Mouse (Mus musculus): ENCODE measurements around the gene Tmem151a.
"Not testable (repeated sequence)": the region's sequence is repeated elsewhere in the genome, so short reads cannot be mapped to it uniquely, and the experiment has no call there.

Tmem151a gene

DNA sequence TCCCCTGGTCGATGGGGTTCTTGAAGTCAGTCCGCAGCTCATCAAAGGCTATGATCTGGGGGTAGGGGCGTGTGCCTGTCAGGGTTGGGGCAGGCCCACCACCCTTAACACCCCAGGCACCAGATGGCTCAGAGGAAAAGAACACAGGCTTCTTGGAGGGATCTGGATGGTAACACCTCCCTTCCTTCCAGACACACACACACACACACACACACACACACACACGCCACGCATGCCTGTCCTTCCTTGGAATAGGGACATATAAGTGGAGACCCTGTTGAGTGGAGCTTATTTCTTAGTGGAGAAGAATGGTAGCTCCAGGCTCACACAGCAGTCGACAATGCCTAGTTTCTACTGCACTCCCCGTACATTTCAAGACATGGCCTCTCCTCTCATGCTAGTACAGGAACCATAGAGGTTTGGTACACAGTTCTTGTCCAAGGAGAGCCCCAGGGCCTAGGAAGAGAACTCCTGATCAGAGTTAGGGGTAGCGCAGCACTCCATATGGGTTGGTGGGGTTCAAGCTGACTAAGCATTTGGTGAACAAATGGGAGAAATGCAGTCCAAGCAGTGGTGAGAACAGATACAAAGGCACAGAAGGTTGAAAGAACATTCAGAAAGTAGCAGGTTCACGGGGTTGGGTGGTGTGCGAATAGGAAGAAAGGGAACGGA lies 9.6 kb upstream of the Tmem151a start:
- DNase-seq (ENCODE audit: inconsistent age in 2 of 2, low spot score in 1 of 2), result no peak

DNA sequence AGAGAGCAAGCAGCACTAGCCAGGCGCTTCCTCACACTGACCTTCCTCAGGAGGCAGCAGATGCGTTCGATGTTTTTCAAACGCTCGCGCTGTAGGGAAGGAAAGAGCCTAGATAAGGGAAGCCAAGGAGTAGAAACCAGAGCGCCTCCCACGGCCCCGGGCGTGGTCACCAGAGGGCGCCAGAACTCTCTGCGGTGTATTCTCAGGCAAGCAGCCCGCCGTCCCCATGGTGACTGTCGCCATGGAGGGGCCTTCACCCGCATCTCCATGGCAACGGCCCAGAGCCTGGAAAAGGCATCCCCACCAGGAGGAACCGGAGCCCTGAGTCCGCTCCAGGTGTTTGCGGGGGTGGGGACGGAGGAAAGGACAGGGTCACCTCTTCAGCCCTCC lies 8.9 kb upstream of the Tmem151a start:
- peak; percentile 91 to 97 for DNase-seq (ENCODE audit: inconsistent age in 2 of 2, low spot score in 1 of 2)

DNA sequence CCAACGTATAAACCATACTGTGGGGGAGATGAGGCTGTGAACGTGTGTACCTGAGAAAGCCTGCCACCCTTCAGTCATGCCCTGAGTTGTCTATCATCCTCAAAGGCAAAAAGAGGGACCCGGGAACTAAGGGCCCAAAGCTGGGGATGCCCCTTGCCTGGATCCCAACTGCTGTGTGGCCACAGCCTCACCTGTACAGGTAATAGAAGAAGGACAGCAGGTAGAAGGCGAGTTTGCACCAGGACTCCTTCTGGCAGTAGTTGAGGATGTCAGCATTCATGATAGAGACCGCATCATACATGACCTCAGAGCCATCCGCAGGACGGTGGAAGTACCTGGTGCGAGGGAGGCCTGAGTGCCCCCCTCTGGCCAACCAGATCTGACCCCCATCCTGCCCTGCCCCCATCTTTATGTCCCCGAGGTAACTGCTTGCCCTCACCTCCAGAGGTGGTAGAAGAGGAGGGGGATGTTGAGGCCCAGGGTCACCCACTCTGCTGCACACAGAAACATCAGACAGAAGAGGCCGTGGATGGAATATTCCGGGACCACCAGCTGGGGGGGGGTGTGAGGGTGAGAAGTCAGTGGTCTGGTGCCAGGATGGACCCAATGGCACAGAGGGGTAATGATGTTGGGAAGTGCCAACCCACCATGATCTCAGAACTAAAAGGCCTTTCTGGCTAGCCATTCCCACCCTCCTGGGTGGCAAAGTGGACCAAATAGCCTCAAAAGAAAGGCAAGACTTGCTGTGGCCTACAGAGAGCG lies 8.3 kb upstream of the Tmem151a start:
- DNase-seq (ENCODE audit: inconsistent age in 2 of 2, low spot score in 1 of 2), result no peak

DNA sequence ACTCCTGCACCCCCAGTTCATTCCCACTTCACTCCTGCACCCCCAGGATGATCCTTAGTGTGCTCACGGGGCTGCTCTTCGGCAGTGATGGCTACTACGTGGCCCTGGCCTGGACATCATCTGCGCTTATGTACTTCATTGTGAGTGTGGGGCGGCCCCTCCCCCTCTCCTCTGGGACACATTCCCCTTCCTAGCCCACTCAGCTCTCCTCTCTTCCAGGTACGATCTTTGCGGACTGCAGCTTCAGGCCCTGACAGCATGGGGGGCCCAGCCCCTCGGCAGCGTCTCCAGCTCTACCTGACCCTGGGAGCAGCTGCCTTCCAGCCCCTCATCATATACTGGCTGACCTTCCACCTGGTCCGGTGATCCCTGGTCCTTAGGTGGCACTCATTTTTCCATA lies 6.8 kb upstream of the Tmem151a start:
- DNase-seq (ENCODE audit: inconsistent age in 2 of 2, low spot score in 1 of 2), result no peak

DNA sequence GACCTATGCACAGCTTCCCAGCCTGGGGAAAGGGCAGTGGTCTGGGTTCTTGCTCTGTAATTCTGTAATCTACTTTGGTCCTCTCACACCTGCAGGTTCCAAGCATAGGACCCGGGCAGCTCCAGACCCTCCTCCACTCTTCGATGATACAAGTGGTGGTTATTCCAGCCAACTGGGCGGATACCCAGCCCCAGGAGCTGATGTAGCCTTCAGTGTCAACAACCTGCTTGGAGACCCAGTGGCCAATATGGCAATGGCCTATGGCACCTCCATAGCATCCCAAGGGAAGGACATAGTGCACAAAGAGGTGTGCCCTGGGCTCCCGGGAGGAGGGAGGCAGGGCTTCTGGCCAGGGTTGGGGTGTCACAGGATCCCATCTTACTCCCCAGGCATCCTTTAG lies 4.0 kb upstream of the Tmem151a start:
- no peak for DNase-seq (ENCODE audit: inconsistent age in 2 of 2, low spot score in 1 of 2)

DNA sequence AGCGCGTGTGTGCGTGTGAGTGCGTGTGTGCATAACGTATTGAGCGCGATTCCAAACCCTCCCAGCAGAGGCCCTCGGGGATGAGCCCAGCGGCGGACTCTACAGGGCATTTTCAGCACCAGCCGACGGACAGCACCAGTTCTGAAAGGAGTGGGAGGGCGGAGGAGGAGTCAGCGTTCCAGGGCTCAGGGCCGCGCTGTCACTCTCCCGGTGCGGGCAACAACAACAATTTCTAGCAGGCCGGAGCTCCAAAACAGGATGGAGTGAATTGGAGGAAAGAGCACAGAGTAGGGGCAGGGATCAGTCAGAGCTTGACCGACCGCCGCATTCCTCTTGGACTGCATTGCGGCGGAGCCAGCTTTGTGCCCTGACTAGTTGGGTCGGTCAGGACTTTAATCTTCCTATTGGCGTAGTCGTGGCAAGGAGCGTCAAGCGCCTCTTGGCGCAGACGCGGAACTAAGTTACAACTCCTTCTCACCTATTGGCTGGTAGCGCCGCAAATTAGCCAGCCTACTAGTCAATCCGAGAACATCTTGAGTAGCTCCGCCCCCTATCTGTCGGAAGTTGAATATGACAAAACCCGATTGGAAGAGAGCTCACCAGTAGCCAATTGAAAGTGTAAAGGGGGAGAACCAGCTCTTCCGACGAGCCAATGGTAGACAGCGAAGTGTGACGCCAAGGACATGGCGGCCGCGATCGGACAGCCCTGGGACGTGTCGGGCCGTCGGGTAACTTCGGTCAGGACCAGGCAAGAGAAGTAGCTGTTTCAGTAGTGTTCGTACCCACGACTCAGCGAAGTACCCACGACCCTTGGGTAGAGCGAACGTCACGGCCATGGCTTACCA lies 2.8 kb upstream of the Tmem151a start, which contains the start of gene Yif1a:
Gene Yif1a (plus strand): TSS at position 655 of the 845 bp plus-strand sequence.
- DNase-seq (ENCODE audit: inconsistent age in 2 of 2, low spot score in 1 of 2), result peak; percentile 95 to 98

DNA sequence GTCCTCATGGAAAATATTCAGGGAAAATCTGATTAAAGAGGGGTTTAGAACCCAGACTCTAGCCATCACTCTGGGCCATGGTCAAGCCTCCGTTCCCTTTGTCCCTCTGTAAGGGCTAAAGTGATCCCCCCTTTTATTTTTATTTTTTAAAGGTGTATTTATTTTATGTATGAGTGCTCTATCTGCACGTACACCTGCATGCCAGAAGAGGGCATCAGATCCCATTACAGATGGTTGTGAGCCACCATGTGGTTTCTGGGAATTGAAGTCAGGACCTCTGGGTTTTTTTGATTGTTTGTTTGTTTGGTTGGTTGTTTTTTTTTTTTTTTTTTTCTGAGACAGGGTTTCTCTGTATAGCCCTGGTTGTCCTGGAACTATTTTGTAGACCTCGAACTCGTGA lies 1.2 kb upstream of the Tmem151a start:
- not testable (repeated sequence) for DNase-seq (ENCODE audit: inconsistent age in 2 of 2, low spot score in 1 of 2)

DNA sequence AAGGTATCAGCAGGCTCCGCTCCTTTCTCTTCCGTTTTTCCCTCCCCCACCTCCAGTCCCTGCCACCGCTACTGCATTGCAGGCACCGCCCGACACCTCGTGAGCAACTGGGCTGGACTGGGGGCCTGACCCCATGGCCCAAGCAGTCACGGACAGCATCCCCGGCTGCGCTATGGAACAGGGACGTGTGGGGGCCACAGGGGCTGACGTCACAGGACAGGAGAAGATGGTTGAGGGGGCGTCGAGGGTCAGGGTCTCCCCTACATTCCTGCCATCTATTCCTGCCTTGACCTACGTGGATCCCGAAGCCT lies 542 bp downstream of the Tmem151a start:
- no peak for DNase-seq (ENCODE audit: inconsistent age in 2 of 2, low spot score in 1 of 2)

DNA sequence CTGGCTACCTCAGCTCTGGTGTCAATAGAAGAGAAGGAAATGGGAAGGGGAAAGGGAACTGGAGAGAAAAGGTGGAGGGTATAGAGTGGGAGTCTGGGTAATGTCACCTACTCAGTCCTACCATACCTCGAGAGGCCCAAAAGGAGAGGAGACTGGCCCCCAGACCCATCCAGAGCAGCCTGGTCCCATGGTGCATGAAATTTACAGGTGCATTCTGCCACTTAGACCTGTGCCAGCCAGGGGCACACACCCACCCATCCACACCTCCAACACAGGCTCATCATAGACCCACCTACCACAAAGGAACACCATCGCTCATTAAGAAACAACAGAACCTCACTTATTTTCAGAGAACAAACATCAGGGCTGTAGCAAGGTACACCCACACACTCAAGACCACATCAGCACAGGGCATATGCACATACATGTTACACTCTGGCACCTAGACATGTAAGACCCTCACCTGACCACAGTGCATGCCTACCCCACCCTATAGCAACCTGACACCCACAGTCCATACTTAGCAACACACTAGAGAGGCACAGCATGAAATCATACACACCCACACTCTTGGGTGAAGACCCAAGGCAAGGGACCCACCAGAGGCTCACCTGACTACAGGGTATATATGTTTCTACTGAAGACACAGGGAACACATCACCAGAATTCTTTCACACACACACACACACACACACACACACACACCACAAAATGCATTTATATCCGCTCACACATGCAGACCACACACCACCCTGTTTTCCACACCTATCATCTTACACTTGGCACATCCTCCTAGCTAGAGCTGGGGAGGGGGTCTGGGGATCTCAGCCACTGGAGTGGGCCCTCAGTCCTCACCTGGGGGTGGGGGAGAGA lies 1.1 kb downstream of the Tmem151a start:
- DNase-seq (ENCODE audit: inconsistent age in 2 of 2, low spot score in 1 of 2), result no peak

DNA sequence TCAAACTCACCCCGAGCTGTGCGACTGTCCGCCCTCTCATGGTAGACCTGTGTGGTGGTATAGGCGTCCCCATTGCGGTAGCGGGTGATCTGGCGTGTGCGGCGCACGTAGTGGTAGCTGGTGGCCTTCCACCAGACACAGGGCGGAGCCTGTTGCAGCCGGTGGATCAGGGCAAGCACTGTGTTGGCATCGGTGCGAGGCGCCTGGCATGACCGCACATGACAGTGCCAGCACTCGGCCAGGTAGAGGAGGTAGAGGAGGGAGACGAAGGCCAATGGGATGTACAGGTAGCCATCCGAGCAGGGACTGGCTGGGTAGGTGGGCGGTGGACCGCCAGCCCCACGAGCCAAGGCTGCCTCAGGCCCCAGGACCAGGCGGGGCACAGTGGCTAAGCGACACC lies 2.7 kb downstream of the Tmem151a start:
- no peak for DNase-seq (ENCODE audit: inconsistent age in 2 of 2, low spot score in 1 of 2)

DNA sequence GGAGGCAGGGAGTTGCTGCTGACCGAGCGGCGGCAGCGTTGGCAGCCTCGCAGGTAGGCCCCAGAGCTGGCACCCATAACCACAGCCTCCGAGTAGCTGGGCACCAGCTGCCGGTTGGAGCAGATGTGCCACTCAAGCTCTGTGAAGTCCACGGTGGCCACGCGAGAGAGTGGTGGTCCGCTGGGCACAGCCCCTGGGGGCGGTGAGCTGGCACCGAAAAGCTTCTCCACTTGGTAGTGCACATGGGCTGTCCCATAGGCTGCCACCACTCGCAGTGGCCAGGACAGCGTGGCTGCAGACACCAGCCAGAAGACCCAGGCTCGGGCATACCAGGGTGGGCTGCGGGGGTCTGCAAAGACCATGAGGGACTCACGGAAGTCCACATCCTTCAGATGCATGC lies 3.3 kb downstream of the Tmem151a start:
- DNase-seq (ENCODE audit: inconsistent age in 2 of 2, low spot score in 1 of 2), result no peak

DNA sequence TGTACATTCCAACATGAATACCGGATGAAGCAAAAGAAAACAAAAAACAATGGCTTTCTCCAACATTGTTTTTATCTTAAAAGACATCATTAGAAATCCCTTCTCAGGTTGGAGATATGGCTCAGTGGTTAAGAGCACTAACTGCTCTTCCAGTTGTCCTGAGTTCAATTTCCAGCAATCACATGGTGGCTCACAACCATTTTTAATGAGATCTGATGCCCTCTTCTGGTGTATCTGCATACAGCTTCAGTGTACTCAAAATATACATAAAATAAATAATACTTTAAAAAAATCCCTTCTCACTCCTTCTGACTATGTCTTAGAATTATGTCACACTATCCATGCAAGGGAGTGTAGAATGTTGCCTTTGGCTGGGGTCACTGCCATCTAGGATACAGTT lies 6.1 kb downstream of the Tmem151a start:
- DNase-seq (ENCODE audit: inconsistent age in 2 of 2, low spot score in 1 of 2), result no peak

DNA sequence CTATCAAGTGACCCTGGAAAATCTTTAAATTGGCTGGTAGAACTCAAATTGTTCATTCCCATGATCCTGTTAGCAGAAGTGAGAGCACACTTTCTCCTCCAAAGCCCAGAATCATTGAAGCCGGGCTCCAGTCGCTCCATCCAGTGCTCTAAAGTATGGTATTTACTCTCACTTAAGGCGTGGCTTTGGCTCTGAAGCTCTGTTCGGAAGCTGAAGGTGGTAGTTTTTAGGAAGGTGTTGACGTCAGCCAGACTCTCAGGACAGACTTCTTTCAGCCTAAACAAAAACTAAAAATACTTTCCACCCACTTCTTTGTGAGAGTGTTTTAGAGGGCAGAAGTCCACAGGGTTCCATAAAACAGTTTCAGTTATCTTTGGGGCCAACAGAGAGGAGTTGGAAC lies 11.8 kb downstream of the Tmem151a start:
- no peak for DNase-seq (ENCODE audit: inconsistent age in 2 of 2, low spot score in 1 of 2)

DNA sequence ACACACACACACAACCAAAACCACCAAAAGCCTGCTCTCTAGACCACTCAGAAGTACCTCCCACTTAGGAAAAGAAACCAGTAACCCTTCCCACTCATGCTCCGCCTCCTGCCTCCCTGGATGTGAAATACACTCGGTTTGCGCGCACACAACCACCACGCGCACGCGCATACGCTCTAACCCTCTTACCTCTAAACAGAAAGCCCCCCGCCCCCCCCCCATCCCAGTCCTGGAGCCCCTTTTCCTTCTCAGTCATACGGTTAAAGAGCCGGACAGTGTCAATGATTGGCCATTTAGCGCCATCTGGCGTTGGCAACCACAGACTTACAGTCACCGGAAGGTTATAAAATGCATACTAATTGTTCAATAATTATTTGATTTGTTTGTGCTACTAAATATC lies 12.3 kb downstream of the Tmem151a start:
- DNase-seq (ENCODE audit: inconsistent age in 2 of 2, low spot score in 1 of 2), result peak in 1 of 2 experiments; percentile 78

DNA sequence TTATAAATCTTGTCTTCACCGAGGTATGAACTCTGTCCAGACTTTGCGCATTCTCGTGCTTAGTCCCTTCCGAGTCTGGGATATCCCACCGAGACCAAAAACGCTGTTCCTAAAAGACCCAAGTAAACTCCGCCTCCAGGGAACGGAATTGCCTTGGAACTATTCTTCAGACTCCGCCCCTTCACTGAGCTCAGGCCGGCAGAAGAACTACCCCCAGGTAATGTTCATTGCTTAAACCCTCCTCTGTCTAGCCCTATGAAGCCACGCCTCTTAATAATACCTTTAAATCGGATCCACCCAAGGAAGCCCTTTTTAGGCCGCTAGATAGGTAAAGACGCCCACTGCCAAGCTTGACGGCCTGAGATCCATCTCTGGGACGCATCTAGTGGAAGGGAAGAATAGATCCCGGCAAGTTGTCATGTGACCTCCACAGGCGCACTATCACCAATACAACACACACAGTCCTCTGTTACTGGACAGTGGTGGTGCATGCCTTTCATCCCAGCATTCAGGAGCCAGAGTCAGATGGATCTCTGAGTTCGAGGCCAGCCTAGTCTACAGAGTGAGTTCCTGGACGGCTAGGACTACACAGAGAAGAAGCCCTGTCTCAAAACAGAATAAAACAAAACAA lies 12.8 kb downstream of the Tmem151a start:
- peak in 1 of 2 experiments; percentile 39 for DNase-seq (ENCODE audit: inconsistent age in 2 of 2, low spot score in 1 of 2)

DNA sequence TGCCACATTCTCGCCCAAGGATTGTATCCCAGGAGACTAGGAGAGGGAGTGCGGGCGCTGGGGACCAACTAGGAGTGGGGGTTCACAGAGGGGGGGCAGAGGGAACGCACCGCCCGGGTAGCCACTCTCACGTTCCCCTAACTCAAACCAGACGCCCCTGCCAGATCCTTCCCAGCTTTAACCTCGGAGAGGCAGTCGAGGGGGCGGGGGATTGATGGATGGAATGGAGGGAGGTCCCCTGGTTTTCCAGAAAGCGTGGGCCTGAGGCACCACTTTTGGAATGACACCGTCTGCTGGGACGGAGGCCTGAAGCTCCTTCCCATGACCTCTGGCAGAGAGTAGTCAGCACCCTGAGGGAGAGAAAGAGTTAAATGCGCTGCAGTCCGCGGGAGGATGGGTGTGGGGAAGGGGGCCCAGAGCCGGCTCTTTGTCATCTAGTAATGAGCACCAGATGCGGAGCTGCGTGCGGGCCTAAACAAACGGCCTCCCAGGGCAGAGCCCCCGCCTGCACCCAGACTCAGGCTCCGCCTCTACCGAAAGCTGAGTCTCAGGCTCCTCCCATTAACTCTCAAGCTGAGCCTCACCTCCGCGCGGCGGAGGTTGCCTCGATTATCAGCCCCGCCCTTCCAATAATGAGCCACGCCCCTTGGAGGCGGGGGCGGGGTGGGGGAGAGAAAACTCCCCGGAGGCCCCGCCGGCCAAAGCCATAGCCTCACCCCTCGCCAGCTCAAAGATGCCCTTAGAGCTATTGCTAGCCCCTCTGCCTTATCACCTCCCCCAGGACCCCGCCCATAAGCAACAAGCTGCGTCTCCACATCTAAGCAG lies 13.6 kb downstream of the Tmem151a start:
- DNase-seq (ENCODE audit: inconsistent age in 2 of 2, low spot score in 1 of 2), result peak; percentile 83 to 92

DNA sequence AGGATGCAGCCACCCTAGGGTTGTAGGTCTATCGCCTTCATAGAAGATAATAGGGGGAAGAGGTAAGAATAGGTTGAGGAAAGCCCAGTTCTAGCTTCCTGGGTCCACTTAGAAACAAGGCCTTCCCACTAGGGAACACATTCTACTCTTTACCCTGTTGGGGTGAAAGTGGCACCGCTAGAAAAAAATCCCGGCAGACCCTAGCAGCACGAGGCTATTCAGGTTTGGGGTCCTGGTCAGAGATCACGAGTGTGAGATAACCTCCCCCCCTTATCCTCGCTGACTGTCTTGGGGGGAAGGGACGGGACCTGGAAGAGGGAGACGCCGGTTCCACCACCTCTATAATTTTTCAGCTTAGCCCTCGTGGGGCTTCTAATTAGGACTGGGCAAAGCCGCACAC lies 14.3 kb downstream of the Tmem151a start:
- DNase-seq (ENCODE audit: inconsistent age in 2 of 2, low spot score in 1 of 2), result no peak

DNA sequence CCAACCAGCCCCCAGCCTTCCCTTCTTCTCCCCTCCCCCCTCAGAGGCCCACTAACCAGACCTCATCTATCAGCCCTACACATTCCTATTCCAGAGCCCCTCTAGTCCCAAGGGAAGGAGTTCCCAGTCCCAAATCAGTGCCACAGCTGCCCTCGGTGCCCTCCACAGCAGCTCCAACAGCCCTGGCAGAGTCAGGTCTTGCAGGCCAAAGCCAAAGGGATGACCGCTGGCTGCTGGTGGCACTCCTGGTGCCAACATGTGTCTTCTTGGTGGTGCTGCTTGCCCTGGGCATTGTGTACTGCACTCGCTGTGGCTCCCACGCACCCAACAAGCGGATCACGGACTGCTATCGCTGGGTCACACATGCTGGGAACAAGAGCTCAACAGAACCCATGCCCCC lies 15.4 kb downstream of the Tmem151a start:
- DNase-seq (ENCODE audit: inconsistent age in 2 of 2, low spot score in 1 of 2), result no peak

DNA sequence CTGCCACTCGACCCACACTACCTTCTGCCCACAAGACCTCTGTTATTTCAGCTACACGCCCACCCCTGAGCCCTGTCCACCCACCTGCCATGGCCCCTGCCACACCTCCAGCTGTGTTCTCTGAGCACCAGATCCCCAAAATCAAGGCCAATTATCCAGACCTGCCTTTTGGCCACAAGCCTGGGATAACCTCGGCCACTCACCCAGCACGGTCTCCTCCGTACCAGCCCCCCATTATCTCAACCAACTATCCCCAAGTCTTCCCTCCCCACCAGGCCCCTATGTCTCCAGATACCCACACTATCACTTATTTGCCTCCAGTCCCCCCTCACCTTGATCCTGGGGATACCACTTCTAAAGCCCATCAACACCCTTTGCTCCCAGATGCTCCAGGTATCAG lies 15.8 kb downstream of the Tmem151a start:
- no peak for DNase-seq (ENCODE audit: inconsistent age in 2 of 2, low spot score in 1 of 2)

Data from adrenal gland, adult (tissue).